Mouse (Mus musculus): ENCODE measurements around the gene Prkce. TPM values are rescaled to one million over a fixed set of nuclear protein-coding genes. Genes with fewer than 3 reads are reported as not detected.

The Prkce gene
- polyA plus RNA-seq, 1 experiment from 2014 or later, result 44.3 TPM

- Histone ChIP-seq H3K4me1 (ENCODE audit: control insufficient read depth, insufficient read depth, low read length) (no peaks in the 10 kb centered on the region), H3K27ac (ENCODE audit: low read depth, low read length) (no peak overlapping the region), H3K36me3 (ENCODE audit: control insufficient read depth, insufficient read depth, low read length) (no peaks in the 10 kb centered on the region), H3K9ac (replicated peaks; ENCODE audit: low read depth, low read length) (no peak overlapping the region), H3K4me2 (ENCODE audit: low read depth, low read length) (no peak overlapping the region), H3K4me3 (ENCODE audit: low read depth, low read length) (no peak overlapping the region), H3K9me3 (ENCODE audit: control insufficient read depth, low read length) (no peaks in the 10 kb centered on the region), H3K27me3 (ENCODE audit: control insufficient read depth, insufficient read depth, low read length) (no peaks in the 10 kb centered on the region)
- no peak for ATAC-seq (ENCODE audit: low read depth)
- 81% methylated on average over 2 of the region's 2 CpGs for WGBS
Observed at GRCm38 (mm10) chr17:86674971-86675370, 507.4 kb downstream of the Prkce start.

GRCm38 (mm10) chr17:86676336-86676735, 508.8 kb downstream of the Prkce start:
- no peak overlapping the region for H3K4me2 ChIP-seq (ENCODE audit: low read depth, low read length)
- WGBS, result 94% methylated on average over 5 of the region's 5 CpGs
- no peaks in the 10 kb centered on the region for H3K27me3 ChIP-seq (ENCODE audit: control insufficient read depth, insufficient read depth, low read length)
- no peaks in the 10 kb centered on the region for H3K36me3 ChIP-seq (ENCODE audit: control insufficient read depth, insufficient read depth, low read length)
- H3K4me3 ChIP-seq (ENCODE audit: low read depth, low read length), result no peak overlapping the region
- H3K27ac ChIP-seq (ENCODE audit: low read depth, low read length), result no peak overlapping the region
- H3K4me1 ChIP-seq (ENCODE audit: control insufficient read depth, insufficient read depth, low read length), result no peaks in the 10 kb centered on the region
- no peaks in the 10 kb centered on the region for H3K9me3 ChIP-seq (ENCODE audit: control insufficient read depth, low read length)
- ATAC-seq (ENCODE audit: low read depth), result no peak
- no peak overlapping the region for H3K9ac ChIP-seq (replicated peaks; ENCODE audit: low read depth, low read length)

- H3K4me1 ChIP-seq (ENCODE audit: control insufficient read depth, insufficient read depth, low read length), result no peaks in the 10 kb centered on the region
- H3K9me3 ChIP-seq (ENCODE audit: control insufficient read depth, low read length), result no peaks in the 10 kb centered on the region
- H3K36me3 ChIP-seq (ENCODE audit: control insufficient read depth, insufficient read depth, low read length), result no peaks in the 10 kb centered on the region
- H3K9ac ChIP-seq (replicated peaks; ENCODE audit: low read depth, low read length), result no peak overlapping the region
- WGBS, result 74% methylated on average over 4 of the region's 4 CpGs
- H3K27ac ChIP-seq (ENCODE audit: low read depth, low read length), result no peak overlapping the region
- H3K4me3 ChIP-seq (ENCODE audit: low read depth, low read length), result no peak overlapping the region
- H3K27me3 ChIP-seq (ENCODE audit: control insufficient read depth, insufficient read depth, low read length), result no peaks in the 10 kb centered on the region
- no peak overlapping the region for H3K4me2 ChIP-seq (ENCODE audit: low read depth, low read length)
- no peak for ATAC-seq (ENCODE audit: low read depth)
Observed at GRCm38 (mm10) chr17:86676909-86677308, 509.3 kb downstream of the Prkce start.

GRCm38 (mm10) chr17:86685263-86685662, 517.7 kb downstream of the Prkce start:
- Histone ChIP-seq H3K4me2 (ENCODE audit: low read depth, low read length) (no peak overlapping the region), H3K36me3 (ENCODE audit: control insufficient read depth, insufficient read depth, low read length) (no peaks in the 10 kb centered on the region), H3K9me3 (ENCODE audit: control insufficient read depth, low read length) (no peaks in the 10 kb centered on the region), H3K27me3 (ENCODE audit: control insufficient read depth, insufficient read depth, low read length) (no peaks in the 10 kb centered on the region), H3K4me3 (ENCODE audit: low read depth, low read length) (no peak overlapping the region), H3K4me1 (ENCODE audit: control insufficient read depth, insufficient read depth, low read length) (no peaks in the 10 kb centered on the region), H3K27ac (ENCODE audit: low read depth, low read length) (no peak overlapping the region), H3K9ac (replicated peaks; ENCODE audit: low read depth, low read length) (no peak overlapping the region)
- ATAC-seq (ENCODE audit: low read depth), result no peak
- WGBS, result 93% methylated on average over 4 of the region's 4 CpGs

GRCm38 (mm10) chr17:86687021-86687420, 519.4 kb downstream of the Prkce start:
- H3K27me3 ChIP-seq (ENCODE audit: control insufficient read depth, insufficient read depth, low read length), result no peaks in the 10 kb centered on the region
- H3K9ac ChIP-seq (replicated peaks; ENCODE audit: low read depth, low read length), result no peak overlapping the region
- H3K4me1 ChIP-seq (ENCODE audit: control insufficient read depth, insufficient read depth, low read length), result no peaks in the 10 kb centered on the region
- H3K4me3 ChIP-seq (ENCODE audit: low read depth, low read length), result no peak overlapping the region
- ATAC-seq (ENCODE audit: low read depth), result no peak
- no peaks in the 10 kb centered on the region for H3K36me3 ChIP-seq (ENCODE audit: control insufficient read depth, insufficient read depth, low read length)
- no peak overlapping the region for H3K4me2 ChIP-seq (ENCODE audit: low read depth, low read length)
- 90% methylated on average over 3 of the region's 3 CpGs for WGBS
- no peaks in the 10 kb centered on the region for H3K9me3 ChIP-seq (ENCODE audit: control insufficient read depth, low read length)
- no peak overlapping the region for H3K27ac ChIP-seq (ENCODE audit: low read depth, low read length)

GRCm38 (mm10) chr17:86690871-86691390, 523.3 kb downstream of the Prkce start:
- Histone ChIP-seq H3K36me3 (ENCODE audit: control insufficient read depth, insufficient read depth, low read length) (no peaks in the 10 kb centered on the region), H3K9ac (replicated peaks; ENCODE audit: low read depth, low read length) (no peak overlapping the region)

GRCm38 (mm10) chr17:86697751-86698150, 530.2 kb downstream of the Prkce start:
- Histone ChIP-seq H3K27me3 (ENCODE audit: control insufficient read depth, insufficient read depth, low read length) (no peaks in the 10 kb centered on the region), H3K4me3 (ENCODE audit: low read depth, low read length) (no peak overlapping the region), H3K36me3 (ENCODE audit: control insufficient read depth, insufficient read depth, low read length) (no peaks in the 10 kb centered on the region), H3K27ac (ENCODE audit: low read depth, low read length) (no peak overlapping the region), H3K4me2 (ENCODE audit: low read depth, low read length) (no peak overlapping the region), H3K9ac (replicated peaks; ENCODE audit: low read depth, low read length) (no peak overlapping the region), H3K4me1 (ENCODE audit: control insufficient read depth, insufficient read depth, low read length) (no peaks in the 10 kb centered on the region), H3K9me3 (ENCODE audit: control insufficient read depth, low read length) (no peaks in the 10 kb centered on the region)
- WGBS, result 98% methylated on average over 2 of the region's 2 CpGs
- ATAC-seq (ENCODE audit: low read depth), result no peak

More at GRCm38 (mm10) chr17:86690871-86691390, 523.3 kb downstream of the Prkce start:
- H3K4me2 ChIP-seq (ENCODE audit: low read depth, low read length), result no peak overlapping the region
- no peak for ATAC-seq (ENCODE audit: low read depth)
- H3K4me3 ChIP-seq (ENCODE audit: low read depth, low read length), result no peak overlapping the region
- H3K27ac ChIP-seq (ENCODE audit: low read depth, low read length), result no peak overlapping the region
- H3K27me3 ChIP-seq (ENCODE audit: control insufficient read depth, insufficient read depth, low read length), result no peaks in the 10 kb centered on the region
- 98% methylated on average over 2 of the region's 2 CpGs for WGBS
- no peaks in the 10 kb centered on the region for H3K9me3 ChIP-seq (ENCODE audit: control insufficient read depth, low read length)
- H3K4me1 ChIP-seq (ENCODE audit: control insufficient read depth, insufficient read depth, low read length), result no peaks in the 10 kb centered on the region

- 89% methylated on average over 4 of the region's 4 CpGs for WGBS
- Histone ChIP-seq H3K9ac (replicated peaks; ENCODE audit: low read depth, low read length) (no peak overlapping the region), H3K4me1 (ENCODE audit: control insufficient read depth, insufficient read depth, low read length) (no peaks in the 10 kb centered on the region), H3K4me3 (ENCODE audit: low read depth, low read length) (no peak overlapping the region), H3K36me3 (ENCODE audit: control insufficient read depth, insufficient read depth, low read length) (no peaks in the 10 kb centered on the region), H3K27me3 (ENCODE audit: control insufficient read depth, insufficient read depth, low read length) (no peaks in the 10 kb centered on the region), H3K4me2 (ENCODE audit: low read depth, low read length) (no peak overlapping the region), H3K9me3 (ENCODE audit: control insufficient read depth, low read length) (no peaks in the 10 kb centered on the region), H3K27ac (ENCODE audit: low read depth, low read length) (no peak overlapping the region)
- ATAC-seq (ENCODE audit: low read depth), result no peak
Observed at GRCm38 (mm10) chr17:86703336-86703735, 535.8 kb downstream of the Prkce start.

GRCm38 (mm10) chr17:86705236-86705635, 537.7 kb downstream of the Prkce start:
- no peak overlapping the region for H3K9ac ChIP-seq (replicated peaks; ENCODE audit: low read depth, low read length)

More at GRCm38 (mm10) chr17:86705236-86705635, 537.7 kb downstream of the Prkce start:
- H3K4me1 ChIP-seq (ENCODE audit: control insufficient read depth, insufficient read depth, low read length), result no peaks in the 10 kb centered on the region
- H3K4me2 ChIP-seq (ENCODE audit: low read depth, low read length), result no peak overlapping the region
- no peak overlapping the region for H3K27ac ChIP-seq (ENCODE audit: low read depth, low read length)
- WGBS, result 89% methylated on average over 3 of the region's 3 CpGs
- ATAC-seq (ENCODE audit: low read depth), result no peak
- H3K27me3 ChIP-seq (ENCODE audit: control insufficient read depth, insufficient read depth, low read length), result no peaks in the 10 kb centered on the region
- H3K36me3 ChIP-seq (ENCODE audit: control insufficient read depth, insufficient read depth, low read length), result no peaks in the 10 kb centered on the region
- no peak overlapping the region for H3K4me3 ChIP-seq (ENCODE audit: low read depth, low read length)
- no peaks in the 10 kb centered on the region for H3K9me3 ChIP-seq (ENCODE audit: control insufficient read depth, low read length)

Measured in neural tube, embryonic 14.5 days (tissue).